Mouse (Mus musculus) left cerebral cortex, postnatal 25 days (tissue): Measurements from ENCODE around the gene AU022252. TPM values are rescaled to one million over a fixed set of nuclear protein-coding genes. Genes with fewer than 3 reads are reported as not detected.

ENCODE experiments used
- DNase-seq, 2 experiments: peaks; one replicate each; pipeline ENCODE4 v3.0.0; 2022; ENCODE audit warnings: low spot score in 2 of 2, mixed read lengths in 1 of 2
- intact Hi-C: fragments of 180-260 bp; cut with DNase I; formaldehyde crosslinking; loops from one replicate; pipeline ENCODE4 v1.15.1; 2025
- total RNA-seq, 2 experiments: library from RNA; stranded (reverse); gene quantifications; 2 replicates each; pipeline ENCODE4 v1.2.3; 2021

AU022252 gene
- total RNA-seq, 2 experiments from 2014 or later: 33.4 to 34.2 TPM

- intact Hi-C loops: no loop called here
- no peak for DNase-seq
Measured at GRCm38 (mm10) chr4:119192757-119193156, 39.8 kb downstream of the AU022252 start.

DNA sequence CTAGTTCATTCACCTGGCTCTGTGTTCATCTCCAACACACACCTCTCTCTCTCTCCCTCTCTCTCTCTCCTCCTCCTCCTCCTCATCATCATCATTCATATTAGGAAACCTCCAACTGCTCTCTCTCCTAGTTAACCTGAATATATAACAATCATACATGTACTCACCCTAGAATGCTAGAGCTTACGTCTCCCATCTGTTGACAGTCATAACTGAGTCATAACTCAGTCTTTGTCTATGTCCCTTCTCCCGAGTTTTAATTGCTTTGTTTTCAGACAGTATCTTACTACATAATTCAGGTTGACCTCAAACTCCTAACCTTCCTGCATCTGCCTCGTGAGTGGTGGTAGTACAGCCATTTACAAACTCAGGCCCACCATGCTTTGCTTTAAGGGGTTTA is 41.2 kb downstream of the AU022252 start:
- intact Hi-C loops: no loop called here
- no peak for DNase-seq

- intact Hi-C loops: no loop called here
- no peak for DNase-seq
Measured at GRCm38 (mm10) chr4:119190618-119191017, 41.9 kb downstream of the AU022252 start.

DNA sequence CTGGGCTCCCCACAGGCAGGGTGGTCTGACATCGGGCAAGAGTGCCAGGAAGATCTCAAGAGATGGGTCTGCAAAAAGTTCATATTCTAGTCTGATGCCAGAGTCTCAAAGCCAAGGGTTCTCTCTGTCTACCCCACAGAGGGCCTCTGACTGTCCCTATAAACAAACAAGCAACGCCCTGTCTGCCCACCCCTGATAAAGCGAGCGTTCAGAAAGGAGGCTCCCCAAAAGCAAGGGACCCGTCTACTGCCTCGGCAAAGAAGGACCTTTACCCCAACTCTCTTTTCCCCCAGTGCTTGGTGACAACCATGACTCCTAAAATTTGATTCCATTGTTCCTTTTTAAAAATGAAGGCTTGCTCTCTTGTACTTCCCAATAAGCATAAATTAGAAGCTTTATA is 42.6 kb downstream of the AU022252 start, which contains the start of gene Ermap:
TSS of gene Ermap (minus strand) at position 148 of the 400 bp plus-strand sequence.
- no peak for DNase-seq
- intact Hi-C loops: loop anchor here (10.0 kb wide), 1 partner anchor 545 kb away; no protein-coding TSS in a partner anchor

DNA sequence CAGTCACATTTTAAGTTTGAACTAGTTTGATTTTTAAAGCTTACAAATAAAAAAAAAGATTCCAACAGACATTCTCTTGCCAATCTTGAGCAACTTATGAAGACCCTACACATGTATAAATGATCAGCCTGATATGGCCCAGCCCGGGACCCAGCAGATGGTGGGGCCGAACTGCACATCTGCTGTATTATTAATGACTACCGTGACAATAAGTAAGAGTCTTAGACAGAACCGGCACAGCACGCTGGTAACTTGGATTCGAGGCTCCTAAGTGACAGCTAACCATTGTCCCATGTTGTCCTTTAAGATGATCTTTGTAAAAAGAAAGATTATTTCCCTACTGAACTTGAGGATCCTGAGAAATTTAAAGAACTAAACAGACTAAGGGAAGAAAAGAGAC is 43.1 kb downstream of the AU022252 start:
- intact Hi-C loops: loop anchor here (10.0 kb wide), 1 partner anchor 545 kb away; no protein-coding TSS in a partner anchor
- DNase-seq: no peak

GRCm38 (mm10) chr4:119188060-119188785 is 44.3 kb downstream of the AU022252 start:
- intact Hi-C loops: loop anchor here (10.0 kb wide), 1 partner anchor 543 kb away; no protein-coding TSS in a partner anchor
- no peak for DNase-seq

- intact Hi-C loops: loop anchor here (10.0 kb wide), 1 partner anchor 541 kb away; no protein-coding TSS in a partner anchor
- no peak for DNase-seq
Measured at GRCm38 (mm10) chr4:119185771-119186170, 46.7 kb downstream of the AU022252 start.

DNA sequence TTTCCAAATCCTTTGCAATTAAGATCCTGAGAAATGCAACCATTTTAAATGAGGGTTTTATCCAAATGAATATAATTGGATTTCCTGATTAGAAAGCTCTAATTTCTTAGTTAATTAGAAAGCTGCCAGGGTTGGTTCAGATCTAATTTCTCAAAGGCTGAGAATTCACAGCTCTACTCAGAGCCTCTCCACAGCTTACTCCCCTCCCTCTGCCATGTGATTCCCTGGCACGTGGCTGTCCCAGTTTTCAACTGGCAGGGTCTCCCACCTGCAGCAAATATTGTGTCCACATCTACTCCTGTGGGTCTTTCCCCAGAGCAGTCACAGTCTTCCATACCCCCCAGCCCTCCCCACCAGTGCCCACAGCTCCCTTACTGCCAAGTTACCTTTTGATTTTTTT is 49.0 kb downstream of the AU022252 start:
- intact Hi-C loops: loop anchor here (10.0 kb wide), 1 partner anchor 539 kb away; no protein-coding TSS in a partner anchor
- no peak for DNase-seq

GRCm38 (mm10) chr4:119181456-119181855 is 51.1 kb downstream of the AU022252 start:
- peak in 1 of 2 experiments; percentile 25 for DNase-seq
- intact Hi-C loops: loop anchor here (10.0 kb wide), 1 partner anchor 537 kb away; no protein-coding TSS in a partner anchor

- no peak for DNase-seq
- intact Hi-C loops: loop anchor here (10.0 kb wide), 1 partner anchor 535 kb away; no protein-coding TSS in a partner anchor
Measured at GRCm38 (mm10) chr4:119180133-119180707, 52.3 kb downstream of the AU022252 start.

DNA sequence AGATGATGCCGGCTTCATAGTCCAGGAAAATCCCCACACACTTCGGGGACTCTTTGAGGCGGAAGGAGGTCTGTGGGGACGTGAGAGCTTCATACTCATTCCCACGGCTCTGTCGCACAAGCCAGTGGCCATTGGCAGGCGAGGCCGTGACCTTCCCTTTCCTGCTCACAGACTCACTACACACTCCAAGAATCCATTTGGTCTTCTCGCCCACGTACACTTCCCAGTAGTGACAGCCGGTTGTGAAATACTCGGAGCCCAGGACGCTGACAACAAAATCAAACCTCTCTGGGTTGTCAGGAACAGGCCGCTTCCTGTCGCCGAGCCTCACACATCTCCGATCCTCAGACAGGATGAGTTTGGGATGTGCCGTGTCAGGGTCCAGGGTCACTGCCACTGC is 54.2 kb downstream of the AU022252 start:
- intact Hi-C loops: no loop called here
- no peak for DNase-seq

DNA sequence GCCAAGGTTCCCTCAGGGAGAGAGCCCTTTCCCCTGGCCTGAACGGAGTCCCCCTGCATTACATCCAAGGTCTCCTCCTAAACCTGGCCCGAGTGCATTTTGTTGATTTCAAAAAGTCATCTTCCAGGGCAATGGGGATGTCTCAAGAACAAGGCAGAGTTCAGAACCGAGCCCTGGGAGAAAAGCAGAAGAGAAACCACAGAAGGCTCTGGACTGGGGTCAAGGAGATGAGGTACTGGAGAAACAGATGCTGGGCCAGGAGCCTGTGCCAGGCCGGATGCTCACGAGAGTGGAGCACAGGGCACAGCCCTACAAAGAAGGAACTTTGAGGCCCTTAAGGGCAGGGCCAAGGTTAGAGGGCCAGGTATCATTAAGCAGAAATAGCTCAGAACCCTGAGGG is 54.8 kb downstream of the AU022252 start:
- DNase-seq: no peak
- intact Hi-C loops: no loop called here

DNA sequence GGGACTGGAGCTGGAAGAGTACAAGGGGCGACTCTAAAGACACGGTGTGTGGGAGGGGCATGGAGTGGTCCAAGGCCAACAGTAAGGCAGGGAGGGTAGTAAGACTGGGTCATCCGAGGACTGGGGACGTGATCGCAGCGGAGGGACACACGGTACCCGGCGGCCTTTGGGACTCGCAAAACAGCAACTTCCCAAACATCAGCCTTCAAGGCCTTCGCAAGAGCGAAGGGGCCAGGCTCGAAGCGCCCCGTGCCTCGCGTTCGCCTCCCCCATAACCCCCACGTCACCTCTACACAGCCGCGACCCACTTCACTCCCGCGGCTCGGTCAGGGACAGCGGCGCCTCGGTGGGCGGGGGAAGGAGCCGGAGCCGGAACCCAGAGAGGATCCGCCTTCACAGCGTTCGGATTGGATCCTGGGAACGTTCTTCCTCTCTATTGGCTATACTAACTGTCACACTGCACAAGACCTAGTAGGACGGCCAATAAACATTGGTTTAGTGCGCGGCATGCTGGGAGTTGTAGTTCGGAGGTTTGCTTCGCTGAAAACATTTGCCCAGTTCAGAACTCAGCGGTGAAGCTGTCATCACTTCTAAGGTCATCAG is 58.6 kb downstream of the AU022252 start, which contains the start of gene Zfp691:
TSS of gene Zfp691 (minus strand) at position 345 of the 603 bp plus-strand sequence.
- DNase-seq: peak; percentile 96 to 99
- intact Hi-C loops: no loop called here

DNA sequence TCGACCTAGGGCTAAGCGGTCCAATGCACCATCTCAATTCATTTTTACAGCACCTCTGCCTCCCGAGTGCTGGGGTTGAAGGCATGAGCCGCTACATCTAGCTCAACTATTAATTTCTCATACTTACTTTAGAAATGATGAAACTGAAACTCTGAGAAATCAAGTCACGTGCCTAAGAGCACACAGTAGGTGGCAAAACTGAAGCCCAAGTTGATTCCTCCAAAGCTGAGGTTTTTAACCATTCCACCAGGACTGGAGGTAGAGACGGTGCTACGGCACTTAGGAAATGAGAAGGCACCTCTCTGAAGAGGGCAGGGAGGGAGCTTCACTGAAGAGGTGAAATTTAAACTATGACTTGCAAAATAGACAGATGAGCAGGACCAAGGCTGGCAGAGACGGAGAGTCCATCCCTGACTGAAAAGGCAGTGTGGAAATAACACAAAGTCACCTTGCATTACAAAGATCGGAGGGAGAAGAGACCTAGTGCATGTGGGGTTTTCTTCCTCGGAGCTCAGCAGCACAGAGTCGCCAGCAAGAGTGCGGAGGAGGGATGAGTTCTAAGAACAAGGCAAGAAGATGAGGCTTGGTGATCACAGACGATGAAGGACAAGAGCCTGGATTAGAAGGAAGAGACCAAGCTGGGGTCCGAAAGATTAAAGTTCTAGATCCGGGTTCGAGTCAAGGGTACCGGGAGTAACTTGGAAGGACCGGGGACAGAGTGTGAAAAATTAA is 59.4 kb downstream of the AU022252 start:
- DNase-seq: peak in 1 of 2 experiments; percentile 55
- intact Hi-C loops: no loop called here

DNA sequence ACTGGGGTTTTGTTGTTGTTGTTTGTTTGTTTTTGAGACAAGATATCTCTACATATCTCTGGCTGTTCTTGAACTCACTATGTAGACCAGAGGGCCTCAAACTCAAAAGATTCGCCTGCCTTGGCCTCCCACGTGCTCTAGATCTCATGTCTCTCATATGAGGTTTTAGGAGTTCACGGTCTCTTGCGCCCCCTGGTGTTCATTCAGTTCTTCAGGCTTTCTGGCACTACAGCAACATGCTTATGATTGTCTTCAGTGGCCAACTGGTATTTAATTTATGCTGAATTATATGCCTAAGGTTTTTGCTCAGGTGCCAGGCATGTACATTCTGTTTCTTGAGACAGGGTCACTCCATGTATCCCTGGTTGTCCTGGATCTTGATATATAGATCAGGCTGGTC is 64.8 kb downstream of the AU022252 start:
- DNase-seq: peak; percentile 84 to 89
- intact Hi-C loops: loop anchor here (1.0 to 5.0 kb wide), 2 partner anchors 35 to 162 kb away; no protein-coding TSS in a partner anchor

GRCm38 (mm10) chr4:119167068-119167467 is 65.4 kb downstream of the AU022252 start:
- intact Hi-C loops: loop anchor here (1.0 to 5.0 kb wide), 2 partner anchors 35 to 162 kb away; no protein-coding TSS in a partner anchor
- DNase-seq: no peak

GRCm38 (mm10) chr4:119165916-119166315 is 66.6 kb downstream of the AU022252 start:
- DNase-seq: no peak
- intact Hi-C loops: loop anchor here (5.0 kb wide), 1 partner anchor 36 kb away; no protein-coding TSS in a partner anchor

GRCm38 (mm10) chr4:119162990-119163389 is 69.5 kb downstream of the AU022252 start:
- DNase-seq: no peak
- intact Hi-C loops: no loop called here

DNA sequence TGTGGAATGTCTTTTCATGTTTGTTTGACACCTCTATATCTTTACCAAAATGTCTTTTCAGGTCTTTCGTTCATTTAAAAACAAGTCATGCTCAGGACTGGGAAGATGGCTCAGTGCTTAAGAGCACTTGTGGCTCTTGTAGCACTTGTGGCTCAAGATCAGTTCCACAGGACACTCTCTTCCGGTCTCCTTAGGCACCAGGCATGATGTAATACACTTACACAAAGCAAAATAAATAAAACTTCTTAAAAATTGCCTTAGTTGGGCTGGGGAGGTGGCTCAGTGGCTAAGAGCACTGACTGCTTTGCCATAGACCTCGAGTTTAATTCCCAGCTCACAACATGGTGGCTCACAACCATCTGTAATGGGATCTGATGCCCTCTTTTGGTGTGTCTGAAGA is 71.2 kb downstream of the AU022252 start:
- no peak for DNase-seq

More for the DNA sequence above, 71.2 kb downstream of the AU022252 start:
- intact Hi-C loops: no loop called here
